Mouse (Mus musculus) heart, adult 2 months (tissue): ENCODE measurements around the gene P4ha2.

ENCODE experiments used
- CTCF ChIP-seq: fragments of 200-600 bp; IDR thresholded peaks from 2 replicates; pipeline ENCODE4 v1.8.1; 2022; ENCODE audit warnings: antibody characterized with exemption, mild to moderate bottlenecking, moderate library complexity
- POLR2A ChIP-seq: fragments of 200-500 bp; IDR thresholded peaks from 2 replicates; pipeline ENCODE4 v1.6.1; 2011; ENCODE audit warnings: mild to moderate bottlenecking, low read depth, low read length, control low read depth; ENCODE audit not compliant: insufficient read depth

DNA sequence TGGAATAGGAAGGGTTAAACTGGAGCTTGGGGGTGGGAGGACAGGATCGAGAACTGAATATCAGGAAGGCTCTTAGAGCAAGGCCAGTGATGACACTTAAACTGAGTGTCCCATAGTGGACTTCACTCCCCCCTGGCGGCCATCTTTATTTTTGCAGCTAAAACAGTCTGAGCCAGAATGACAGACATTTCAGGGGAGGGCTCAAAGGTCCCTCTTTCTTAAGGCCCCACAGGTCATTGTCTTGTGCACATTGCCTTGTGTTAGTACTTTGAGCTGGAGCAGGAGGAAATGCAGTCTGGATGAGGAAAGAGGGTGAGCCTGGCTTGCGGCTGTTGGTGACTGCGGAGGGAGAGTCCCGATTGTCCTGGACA lies 11.0 kb upstream of the P4ha2 start:
- TF ChIP-seq CTCF (peak; percentile 94), POLR2A (no peak)
